Mouse (Mus musculus): ENCODE measurements around the gene D630045J12Rik. TPM values are rescaled to one million over a fixed set of nuclear protein-coding genes. Genes with fewer than 3 reads are reported as not detected.

The D630045J12Rik gene
- polyA plus RNA-seq (2015; fragmentation: Nextera tagmentation; extraction: Ambion mirVana): 1.2 and 1.3 TPM in 2 replicates

DNA sequence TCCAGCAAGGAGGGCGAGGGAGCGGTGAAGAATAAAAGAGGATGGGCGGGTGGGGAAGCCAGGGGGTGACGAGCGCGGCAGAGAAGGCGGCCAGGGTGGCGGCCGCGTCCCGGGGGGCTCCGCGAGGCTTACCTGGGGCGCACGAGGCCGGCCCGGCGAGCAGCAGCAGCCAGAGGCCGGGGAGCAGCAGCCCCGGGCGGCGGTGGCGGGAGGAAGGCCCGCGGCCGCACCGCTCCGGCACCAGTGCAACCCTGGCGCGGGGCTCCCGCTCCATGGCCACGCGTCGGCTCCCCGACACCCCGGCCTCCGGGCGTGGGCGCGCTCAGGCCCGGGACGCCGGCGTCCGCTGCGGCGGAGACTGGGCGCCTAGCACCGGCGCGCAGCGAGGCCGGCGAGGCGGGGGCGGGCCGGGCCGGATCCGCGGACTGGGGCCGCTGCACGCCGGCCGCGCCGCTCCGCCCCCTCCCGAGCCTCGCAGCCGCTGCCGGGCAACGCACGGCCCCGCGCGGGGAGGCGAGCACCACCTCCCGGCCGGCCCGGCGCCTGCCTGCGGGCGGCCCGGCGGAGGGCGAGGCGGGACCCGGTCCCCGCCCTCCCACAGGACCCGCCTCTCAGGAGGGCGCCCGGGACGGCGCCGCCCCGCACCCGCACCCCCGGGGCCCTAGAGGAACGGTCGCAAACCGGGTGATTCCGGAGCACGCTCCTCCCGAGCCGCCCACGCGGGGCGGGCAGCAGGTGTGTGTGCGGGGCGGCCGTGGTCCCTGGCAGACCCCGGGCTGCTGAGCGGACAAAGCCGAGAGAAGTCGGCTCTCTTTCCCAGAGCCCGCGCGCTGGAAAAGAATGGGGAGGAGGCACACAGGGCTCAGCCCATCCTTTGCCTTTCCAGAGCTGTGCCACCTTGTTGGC lies at the start of gene D630045J12Rik:
Gene D630045J12Rik (minus strand): TSS at position 274 of the 906 bp plus-strand sequence.
- H3K4me1 ChIP-seq (ENCODE audit: insufficient read depth, low read depth, low read length): 0 out of 2 replicates have a peak, but pooled peaks cover 3% of the 10 kb centered on the region
- under 1% methylated on average over 46 of the region's 118 CpGs for WGBS
- peak within 1 kb of the TSS; percentile 48 for H3K9ac ChIP-seq (replicated peaks; ENCODE audit: low read depth)
- H3K36me3 ChIP-seq (ENCODE audit: insufficient read depth, low read length): no peaks in the 10 kb centered on the region
- peak; percentile 92 for DNase-seq (ENCODE audit: low spot score)
- no peaks in the 10 kb centered on the region for H3K9me3 ChIP-seq (ENCODE audit: low read length)
- no peaks in the 10 kb centered on the region for H3K27me3 ChIP-seq (replicated peaks; ENCODE audit: insufficient read depth, low read length)
- TF ChIP-seq CTCF (IDR thresholded peaks at IDR 0.05) (peak; percentile 35), EP300 (IDR thresholded peaks at IDR 0.05) (no peak)
- H3K4me2 ChIP-seq (replicated peaks; ENCODE audit: low read depth, low read length): peak within 1 kb of the TSS; percentile 100
- H3K4me3 ChIP-seq (ENCODE audit: low read depth, low read length): peak within 1 kb of the TSS; percentile 68
- peak within 1 kb of the TSS; percentile 38; the same call in 1 of the 2 replicates for H3K27ac ChIP-seq (ENCODE audit: low read length)
- ATAC-seq: peak; percentile 98

DNA sequence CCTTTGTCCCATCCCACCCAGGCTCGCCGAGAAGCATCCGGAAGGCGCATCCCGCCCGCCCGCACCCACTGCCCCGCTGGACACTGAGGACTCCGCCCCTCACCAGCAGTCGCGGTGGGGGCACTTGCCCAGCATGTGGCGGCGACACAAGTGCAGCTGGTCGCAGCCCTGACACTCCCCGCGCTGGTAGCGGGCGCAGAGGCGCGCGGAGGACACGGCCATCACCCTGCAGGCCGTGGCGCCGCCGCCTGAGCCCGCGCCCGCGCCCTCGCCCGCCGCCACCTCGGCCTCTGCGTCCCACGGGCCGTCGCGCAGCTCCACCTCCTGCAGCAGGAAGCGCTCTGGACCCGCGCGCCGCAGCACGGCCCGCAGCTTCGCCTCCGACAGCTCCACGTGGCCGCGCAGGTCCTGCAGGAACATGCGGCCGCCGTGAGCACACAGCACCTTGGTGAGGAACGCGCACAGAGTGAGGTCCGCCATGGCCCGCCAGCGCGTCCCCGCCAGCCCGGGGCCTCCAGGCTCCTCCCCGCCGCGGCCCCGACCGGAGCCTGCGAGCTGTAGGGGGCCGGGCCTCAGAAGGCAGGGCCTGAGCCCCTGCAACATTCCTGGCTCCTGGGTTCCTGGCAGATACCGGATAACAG lies 45.1 kb upstream of the D630045J12Rik start, which contains the start of gene Zc3hav1l:
Gene Zc3hav1l (minus strand): TSS at position 499 of the 641 bp plus-strand sequence.
- DNase-seq (ENCODE audit: low spot score): peak; percentile 81
- Histone ChIP-seq H3K9ac (replicated peaks; ENCODE audit: low read depth) (peak within 1 kb of the TSS; percentile 56), H3K4me1 (ENCODE audit: insufficient read depth, low read depth, low read length) (no peaks in the 10 kb centered on the region), H3K9me3 (ENCODE audit: low read length) (no peaks in the 10 kb centered on the region), H3K27me3 (replicated peaks; ENCODE audit: insufficient read depth, low read length) (no peaks in the 10 kb centered on the region), H3K36me3 (ENCODE audit: insufficient read depth, low read length) (peaks cover 12% of the 10 kb centered on the region; the same call in 1 of the 2 replicates), H3K4me2 (replicated peaks; ENCODE audit: low read depth, low read length) (peak within 1 kb of the TSS; percentile 81), H3K4me3 (ENCODE audit: low read depth, low read length) (peak within 1 kb of the TSS; percentile 82), H3K27ac (ENCODE audit: low read length) (peak within 1 kb of the TSS; percentile 73)
- peak; percentile 97 for ATAC-seq
- TF ChIP-seq CTCF (IDR thresholded peaks at IDR 0.05) (no peak), EP300 (IDR thresholded peaks at IDR 0.05) (no peak)
- WGBS: 0% methylated on average over 43 of the region's 70 CpGs

GRCm38 (mm10) chr6:38298246-38298635 lies 44.4 kb upstream of the D630045J12Rik start:
- peak overlapping the region; percentile 82 for H3K4me3 ChIP-seq (ENCODE audit: low read depth, low read length)
- H3K9ac ChIP-seq (replicated peaks; ENCODE audit: low read depth): peak overlapping the region; percentile 56
- no peaks in the 10 kb centered on the region for H3K27me3 ChIP-seq (replicated peaks; ENCODE audit: insufficient read depth, low read length)
- TF ChIP-seq EP300 (IDR thresholded peaks at IDR 0.05) (no peak), CTCF (IDR thresholded peaks at IDR 0.05) (no peak)
- no peaks in the 10 kb centered on the region for H3K4me1 ChIP-seq (ENCODE audit: insufficient read depth, low read depth, low read length)
- peak overlapping the region; percentile 73 for H3K27ac ChIP-seq (ENCODE audit: low read length)
- H3K9me3 ChIP-seq (ENCODE audit: low read length): no peaks in the 10 kb centered on the region
- peaks cover 12% of the 10 kb centered on the region; the same call in 1 of the 2 replicates for H3K36me3 ChIP-seq (ENCODE audit: insufficient read depth, low read length)
- H3K4me2 ChIP-seq (replicated peaks; ENCODE audit: low read depth, low read length): peak overlapping the region; percentile 81
- WGBS: 1% methylated on average over 10 of the region's 10 CpGs
- ATAC-seq (0 out of 2 replicates have a peak, but pooled peaks have one; percentile 19), DNase-seq (ENCODE audit: low spot score) (peak; percentile 32)

GRCm38 (mm10) chr6:38297580-38298245 lies 43.9 kb upstream of the D630045J12Rik start:
- H3K9ac ChIP-seq (replicated peaks; ENCODE audit: low read depth): no peak overlapping the region
- peaks cover 12% of the 10 kb centered on the region; the same call in 1 of the 2 replicates for H3K36me3 ChIP-seq (ENCODE audit: insufficient read depth, low read length)
- H3K9me3 ChIP-seq (ENCODE audit: low read length): no peaks in the 10 kb centered on the region
- H3K27ac ChIP-seq (ENCODE audit: low read length): no peak overlapping the region
- no peak for DNase-seq (ENCODE audit: low spot score)
- WGBS: 31% methylated on average over 12 of the region's 12 CpGs
- H3K4me2 ChIP-seq (replicated peaks; ENCODE audit: low read depth, low read length): peak overlapping the region; percentile 81
- H3K4me3 ChIP-seq (ENCODE audit: low read depth, low read length): peak overlapping the region; percentile 82; the same call in 1 of the 2 replicates
- H3K4me1 ChIP-seq (ENCODE audit: insufficient read depth, low read depth, low read length): no peaks in the 10 kb centered on the region
- H3K27me3 ChIP-seq (replicated peaks; ENCODE audit: insufficient read depth, low read length): no peaks in the 10 kb centered on the region
- no peak for TF ChIP-seq EP300 (IDR thresholded peaks at IDR 0.05)
- no peak for TF ChIP-seq CTCF (IDR thresholded peaks at IDR 0.05)
- no peak for ATAC-seq

DNA sequence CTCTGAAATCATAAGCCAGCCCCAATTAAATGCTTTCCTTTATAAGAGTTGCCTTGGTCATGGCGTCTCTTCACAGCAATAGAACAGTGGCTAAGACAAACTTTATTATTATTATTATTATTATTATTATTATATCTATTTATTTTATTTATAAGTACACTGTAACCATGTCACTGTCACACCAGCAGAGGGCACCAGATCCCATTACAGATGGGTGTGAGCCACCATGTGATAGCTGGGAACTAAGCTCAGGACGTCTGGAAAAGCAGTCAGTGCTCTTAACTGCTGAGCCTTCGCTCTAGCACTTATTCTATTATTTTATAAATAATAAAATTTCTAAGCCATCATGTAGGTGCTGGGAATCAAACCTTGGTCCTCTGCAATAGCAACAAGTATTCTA lies 39.9 kb upstream of the D630045J12Rik start:
- no peak for DNase-seq (ENCODE audit: low spot score)
- 76% methylated on average over 3 of the region's 3 CpGs for WGBS
- Histone ChIP-seq H3K27me3 (replicated peaks; ENCODE audit: insufficient read depth, low read length) (no peaks in the 10 kb centered on the region), H3K27ac (ENCODE audit: low read length) (no peak overlapping the region), H3K36me3 (ENCODE audit: insufficient read depth, low read length) (peaks cover 15% of the 10 kb centered on the region; the same call in 1 of the 2 replicates), H3K4me1 (ENCODE audit: insufficient read depth, low read depth, low read length) (no peaks in the 10 kb centered on the region), H3K4me3 (ENCODE audit: low read depth, low read length) (no peak overlapping the region), H3K9me3 (ENCODE audit: low read length) (no peaks in the 10 kb centered on the region), H3K4me2 (replicated peaks; ENCODE audit: low read depth, low read length) (no peak overlapping the region), H3K9ac (replicated peaks; ENCODE audit: low read depth) (no peak overlapping the region)
- no peak for ATAC-seq
- no peak for TF ChIP-seq EP300 (IDR thresholded peaks at IDR 0.05)
- peak; percentile 20; the same call in 1 of the 2 replicates for TF ChIP-seq CTCF (IDR thresholded peaks at IDR 0.05)

Measured in lung, postnatal 0 days (tissue).